Mouse (Mus musculus): ENCODE results near the gene Bmp7.
A peak's percentile ranks its signal among the peaks of the same experiment; 100 is the strongest.

Bmp7 gene

GRCm38 (mm10) chr2:172848193-172848592 is 91.9 kb downstream of the Bmp7 start:
- no peak for DNase-seq (ENCODE audit: low spot score)

DNA sequence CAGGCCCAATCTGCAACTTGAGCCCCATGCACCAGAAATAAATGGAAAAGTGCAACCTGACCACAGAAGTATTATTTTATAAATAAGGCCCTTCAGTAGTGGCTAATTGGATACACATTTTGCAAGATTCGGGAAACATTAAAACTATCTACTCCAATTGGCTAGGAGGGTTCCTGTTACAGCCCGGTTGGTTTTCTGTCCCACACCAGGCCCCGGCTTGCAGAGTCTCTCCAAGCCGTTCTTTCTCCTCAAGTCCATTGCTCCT is 93.9 kb downstream of the Bmp7 start:
- no peak for DNase-seq (ENCODE audit: low spot score)

DNA sequence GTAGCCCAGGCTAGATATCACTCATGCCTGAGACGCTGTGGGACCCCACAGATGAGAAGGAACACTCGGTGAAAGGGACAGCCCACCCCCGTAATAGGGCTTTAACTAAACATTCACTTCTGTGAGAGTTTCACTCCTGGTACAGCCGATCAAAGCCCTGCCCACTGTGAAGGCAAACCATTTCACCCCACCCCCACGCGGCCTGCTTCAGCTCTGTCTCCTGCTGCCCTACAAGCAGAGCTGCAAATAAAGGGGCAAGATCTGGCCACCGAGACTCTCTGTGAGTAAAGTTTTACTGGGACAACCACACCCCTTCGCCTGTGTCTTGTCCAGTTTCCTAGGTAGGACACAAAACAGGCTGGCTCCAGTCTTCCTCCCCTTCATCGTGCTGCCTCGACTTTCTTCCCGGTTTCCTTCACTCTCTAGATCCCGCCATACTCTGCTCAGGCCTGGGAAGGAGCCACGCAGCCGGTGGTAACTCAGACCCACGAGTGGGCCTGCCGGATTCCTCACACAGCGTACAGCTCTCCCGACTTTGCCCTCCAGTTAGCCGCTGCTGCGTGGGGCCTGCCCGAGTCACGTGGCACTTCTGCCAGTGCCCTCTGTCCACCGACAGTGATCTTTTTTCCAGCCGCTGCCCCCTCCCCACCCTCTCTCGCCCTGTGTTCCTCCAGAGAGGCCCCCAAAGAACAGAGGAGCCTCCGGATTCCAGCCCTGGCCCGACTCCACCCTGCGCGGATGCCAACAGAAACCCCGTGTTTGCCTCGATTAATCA is 94.4 kb downstream of the Bmp7 start:
- DNase-seq (ENCODE audit: low spot score), result no peak

GRCm38 (mm10) chr2:172843903-172844302 is 96.2 kb downstream of the Bmp7 start:
- DNase-seq (ENCODE audit: low spot score), result no peak

DNA sequence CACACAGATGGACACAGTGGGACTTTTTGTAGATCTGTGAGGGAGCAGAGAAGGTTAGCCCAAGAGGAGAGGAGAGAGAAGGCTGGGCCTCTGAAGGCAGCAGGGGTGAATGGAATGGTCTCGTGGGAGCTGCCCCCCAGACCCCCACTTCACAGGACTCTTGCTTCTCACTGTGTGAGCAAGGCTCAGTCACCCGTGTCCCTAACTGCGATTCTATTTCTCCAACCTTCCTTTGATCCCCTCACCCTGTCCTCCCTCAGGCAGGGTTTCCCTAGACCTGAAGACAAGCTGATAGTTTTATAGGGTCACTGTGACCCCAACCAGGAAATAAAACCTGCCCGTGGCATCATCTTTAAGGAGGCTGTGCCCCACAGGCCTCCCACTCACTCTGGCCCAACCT is 97.8 kb downstream of the Bmp7 start:
- DNase-seq (ENCODE audit: low spot score), result no peak

- no peak for DNase-seq (ENCODE audit: low spot score)
Measured at GRCm38 (mm10) chr2:172840905-172841750, 99.0 kb downstream of the Bmp7 start.

DNA sequence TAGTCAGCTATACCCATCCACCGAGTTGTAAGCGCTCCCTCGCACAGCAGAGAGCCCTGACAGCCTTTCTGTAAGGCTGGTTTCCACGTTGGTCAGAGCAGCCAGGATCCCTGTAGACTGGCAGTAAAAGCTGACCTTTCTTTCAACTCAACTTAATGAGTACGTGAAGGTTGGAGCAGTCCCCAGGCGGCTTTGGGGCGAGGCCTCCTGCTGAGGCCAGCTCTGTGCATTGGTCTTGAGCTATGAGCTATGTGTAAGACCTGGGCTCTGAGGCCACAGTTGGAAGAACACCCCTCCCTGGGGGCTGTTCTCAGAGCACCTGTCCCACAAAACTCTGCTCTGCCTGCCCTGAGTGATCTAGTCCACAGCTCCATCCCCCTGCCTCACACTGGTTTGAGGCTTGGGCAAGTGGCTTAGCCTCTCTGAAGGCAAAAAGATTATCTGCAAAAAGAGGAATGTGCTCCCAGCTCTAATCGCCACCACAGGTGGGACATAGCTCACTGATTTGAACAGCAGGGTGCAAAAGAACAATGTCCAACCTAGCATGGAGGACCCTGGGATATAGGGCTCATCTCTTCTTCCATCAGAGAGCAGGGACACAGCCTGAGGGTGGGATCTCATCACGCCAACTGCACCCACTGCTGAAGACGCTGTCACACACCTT is 100.7 kb downstream of the Bmp7 start:
- no peak for DNase-seq (ENCODE audit: low spot score)

DNA sequence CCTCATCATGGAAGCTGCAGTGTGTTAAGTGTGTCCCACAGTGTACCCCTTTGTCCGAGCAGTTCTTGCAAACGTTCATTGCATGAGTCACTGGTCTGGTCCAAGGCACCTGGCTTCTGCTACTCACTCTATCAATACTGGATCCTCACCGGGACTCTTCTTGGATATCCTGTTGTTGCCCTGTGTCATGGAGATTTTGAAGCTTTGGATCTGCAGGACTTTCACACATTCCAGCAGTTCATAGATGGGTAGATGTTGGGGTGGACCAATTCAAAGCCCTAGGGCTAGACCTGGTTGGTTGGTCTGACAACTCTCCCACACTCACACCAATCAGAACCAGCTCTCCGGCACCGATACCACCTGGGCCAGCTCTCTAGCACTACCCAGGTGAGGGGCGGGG is 103.6 kb downstream of the Bmp7 start:
- DNase-seq (ENCODE audit: low spot score), result no peak

- DNase-seq (ENCODE audit: low spot score), result no peak
Measured at GRCm38 (mm10) chr2:172833196-172833595, 106.9 kb downstream of the Bmp7 start.

DNA sequence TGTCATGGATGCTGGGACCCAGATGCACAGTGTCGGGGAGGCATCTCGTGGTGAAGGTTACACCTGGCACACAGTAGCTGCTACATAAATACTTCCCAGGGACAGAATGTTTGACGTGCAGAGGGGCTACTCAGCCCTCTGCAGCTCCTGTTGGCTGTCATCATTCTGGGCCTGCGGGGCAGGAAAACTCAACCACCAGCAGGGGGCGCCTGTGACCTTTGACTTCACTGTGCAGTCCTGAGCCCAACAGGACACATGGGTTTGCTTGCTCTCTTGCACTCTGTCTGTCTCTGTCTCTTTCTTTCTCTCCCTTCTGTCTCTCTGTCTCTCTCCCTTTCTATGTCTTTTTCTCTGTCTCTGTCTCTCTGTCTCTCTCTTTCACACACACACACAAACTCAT is 108.4 kb downstream of the Bmp7 start:
- DNase-seq (ENCODE audit: low spot score), result no peak

DNA sequence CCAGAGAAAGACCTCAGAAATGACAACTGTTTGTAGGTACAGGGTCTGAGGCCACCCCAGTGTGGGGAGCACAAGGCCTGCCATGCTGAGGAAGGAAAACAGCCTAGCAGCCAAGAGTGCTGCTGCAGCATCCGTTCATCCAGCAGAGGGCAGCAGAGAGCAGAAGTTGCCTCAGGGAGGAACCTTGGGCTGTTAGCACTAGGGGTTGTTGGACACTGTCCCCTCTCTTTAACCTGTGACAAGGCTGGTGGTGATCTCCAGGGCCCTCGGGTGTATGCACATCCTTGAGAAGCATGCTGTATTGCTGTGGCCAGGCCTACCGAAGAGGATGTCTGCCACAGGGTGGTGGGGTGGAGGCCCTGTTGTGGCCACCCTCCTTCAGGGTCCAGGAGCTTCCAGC is 109.0 kb downstream of the Bmp7 start:
- DNase-seq (ENCODE audit: low spot score), result peak; percentile 69

- DNase-seq (ENCODE audit: low spot score), result no peak
Measured at GRCm38 (mm10) chr2:172828229-172828628, 111.9 kb downstream of the Bmp7 start.

GRCm38 (mm10) chr2:172827564-172827963 is 112.6 kb downstream of the Bmp7 start:
- no peak for DNase-seq (ENCODE audit: low spot score)

GRCm38 (mm10) chr2:172825785-172826145 is 114.4 kb downstream of the Bmp7 start:
- DNase-seq (ENCODE audit: low spot score), result no peak

- DNase-seq (ENCODE audit: low spot score), result no peak
Measured at GRCm38 (mm10) chr2:172824906-172825784, 115.0 kb downstream of the Bmp7 start.

DNA sequence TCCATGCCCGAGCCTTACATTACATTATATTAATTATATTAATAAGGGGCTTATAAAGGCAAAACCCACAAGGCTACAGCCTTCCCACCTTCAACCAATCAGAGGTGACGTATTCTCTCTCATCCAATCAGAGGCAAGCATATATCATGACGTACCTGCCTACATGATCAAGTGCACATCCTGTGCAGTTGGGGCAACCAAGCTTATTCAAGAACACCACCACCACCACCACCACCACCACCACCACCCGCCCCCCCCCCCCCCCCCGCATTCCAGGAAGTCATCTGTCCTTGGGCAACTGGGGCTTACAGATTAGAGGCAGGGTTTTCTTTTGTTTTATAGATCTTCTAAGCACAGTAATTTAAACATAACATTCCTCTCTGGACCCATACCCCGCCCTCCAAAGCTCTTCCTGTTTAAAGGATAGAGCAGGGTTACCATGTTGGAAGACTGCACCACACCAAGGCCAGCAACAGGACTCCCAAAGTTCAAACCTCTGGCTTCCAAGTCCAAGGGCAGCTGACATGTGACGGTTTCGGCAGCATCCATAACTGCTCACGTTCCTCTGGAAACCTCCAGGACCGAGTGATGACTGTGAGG is 121.4 kb downstream of the Bmp7 start:
- DNase-seq (ENCODE audit: low spot score), result no peak

Measured in layer of hippocampus, adult 9-10 months (tissue).